Comparison of ENCODE assay signal across 12 mouse cellular contexts in genomic region chr13:113865378-113865777, GRCm38 (mm10).
A peak's percentile ranks its signal among the peaks of the same experiment; 100 is the strongest.
DNase-seq lines count a peak whose midpoint lies in the region; ATAC-seq lines count a peak whose summit lies in the region.
"Had no signal": no experiment of that assay in that cellular context is flagged by ENCODE, and none has a peak within 500 bp of the region (broad histone marks: within the 10 kb centered on the region; RNA-seq: fewer than 3 reads in every experiment).

No protein-coding gene starts in this region.

- WGBS in limb, embryonic 13.5 days = 61% methylated on average over 6 of the region's 6 CpGs
- 63% methylated on average over 6 of the region's 6 CpGs for WGBS in limb, embryonic 10.5 days

- peak; percentile 38 for DNase-seq in adrenal gland, postnatal 25 days
- no peak for DNase-seq in adrenal gland, adult 2 months
- DNase-seq in limb, embryonic 10.5 days (ENCODE audit: low spot score) = no peak
- peak; percentile 8 for DNase-seq in naive thymus-derived CD4-positive, alpha-beta T cell, adult 2 months (ENCODE audit: low read depth)
- no peak for DNase-seq in right cerebral cortex, postnatal 4 days
- no peak for DNase-seq in testis, postnatal 10 days (ENCODE audit: low spot score)

- no peak overlapping the region for H3K9ac ChIP-seq in limb, embryonic 13.5 days
- H3K9ac ChIP-seq: forebrain, embryonic 15.5 days; lung, embryonic 15.5 days; neural tube, embryonic 13.5 days had no signal

- ATAC-seq in limb, embryonic 13.5 days (ENCODE audit: low FRiP score, low read depth) = no peak
- ATAC-seq in erythroid progenitor cell, adult 5-6 weeks (replicated peaks; ENCODE audit: low FRiP score, poor library complexity, severe bottlenecking) = peak; percentile 10; the same call in 1 of the 2 replicates

- H3K9me3 ChIP-seq in limb, embryonic 13.5 days = no peaks in the 10 kb centered on the region
- no peaks in the 10 kb centered on the region for H3K9me3 ChIP-seq in limb, embryonic 10.5 days (replicated peaks)
- H3K9me3 ChIP-seq: forebrain, embryonic 15.5 days; lung, embryonic 15.5 days; neural tube, embryonic 13.5 days had no signal

- H3K36me3 ChIP-seq in limb, embryonic 13.5 days = no peaks in the 10 kb centered on the region
- no peaks in the 10 kb centered on the region for H3K36me3 ChIP-seq in limb, embryonic 10.5 days
- H3K36me3 ChIP-seq: forebrain, embryonic 15.5 days; lung, embryonic 15.5 days; neural tube, embryonic 13.5 days had no signal

- 0 out of 2 replicates have a peak overlapping the region, but pooled peaks have one; percentile 6 for H3K27ac ChIP-seq in limb, embryonic 13.5 days
- no peak overlapping the region for H3K27ac ChIP-seq in limb, embryonic 10.5 days
- H3K27ac ChIP-seq: forebrain, embryonic 15.5 days; hindbrain, postnatal 0 days; lung, embryonic 15.5 days; neural tube, embryonic 13.5 days had no signal

- no peaks in the 10 kb centered on the region for H3K27me3 ChIP-seq in limb, embryonic 13.5 days
- H3K27me3 ChIP-seq in limb, embryonic 10.5 days (ENCODE audit: low read depth, poor library complexity, severe bottlenecking) = no peaks in the 10 kb centered on the region
- H3K27me3 ChIP-seq: forebrain, embryonic 15.5 days; lung, embryonic 15.5 days; neural tube, embryonic 13.5 days had no signal

- H3K4me2 ChIP-seq in limb, embryonic 13.5 days (replicated peaks) = no peak overlapping the region
- H3K4me2 ChIP-seq: forebrain, embryonic 15.5 days; lung, embryonic 15.5 days; neural tube, embryonic 13.5 days had no signal

- peaks cover 19% of the 10 kb centered on the region for H3K4me1 ChIP-seq in limb, embryonic 13.5 days
- peaks cover 21% of the 10 kb centered on the region for H3K4me1 ChIP-seq in limb, embryonic 10.5 days

- H3K4me3 ChIP-seq in limb, embryonic 13.5 days = no peak overlapping the region
- H3K4me3 ChIP-seq in limb, embryonic 10.5 days = no peak overlapping the region
- H3K4me3 ChIP-seq: forebrain, embryonic 15.5 days; lung, embryonic 15.5 days; neural tube, embryonic 13.5 days had no signal

Comparison
In these comparisons a context has a peak if more than half of its experiments do, and no peak if none do; other contexts are left out.
1. DNase-seq: peak in adrenal gland, postnatal 25 days (single experiment) and naive thymus-derived CD4-positive, alpha-beta T cell, adult 2 months (single experiment); none in adrenal gland, adult 2 months (single experiment), limb, embryonic 10.5 days (single experiment), right cerebral cortex, postnatal 4 days (single experiment) and testis, postnatal 10 days (single experiment).